Mouse (Mus musculus) myocyte (in vitro differentiated cells): ENCODE results near the gene Hnrnpl.

Source experiments
- MYOD1 ChIP-seq, 3 experiments: IDR thresholded peaks; one replicate each; pipeline ENCODE4 v1.6.1; 2011; ENCODE audit warnings: control low read depth in 2 of 3, low read depth in 2 of 3, mild to moderate bottlenecking in 2 of 3, moderate library complexity in 1 of 3; ENCODE audit not compliant: insufficient read length in 2 of 3, control insufficient read depth in 1 of 3
- TCF3 ChIP-seq: IDR thresholded peaks from one replicate; pipeline ENCODE4 v1.6.1; 2011; ENCODE audit warnings: low read depth, control low read depth; ENCODE audit not compliant: insufficient read length

DNA sequence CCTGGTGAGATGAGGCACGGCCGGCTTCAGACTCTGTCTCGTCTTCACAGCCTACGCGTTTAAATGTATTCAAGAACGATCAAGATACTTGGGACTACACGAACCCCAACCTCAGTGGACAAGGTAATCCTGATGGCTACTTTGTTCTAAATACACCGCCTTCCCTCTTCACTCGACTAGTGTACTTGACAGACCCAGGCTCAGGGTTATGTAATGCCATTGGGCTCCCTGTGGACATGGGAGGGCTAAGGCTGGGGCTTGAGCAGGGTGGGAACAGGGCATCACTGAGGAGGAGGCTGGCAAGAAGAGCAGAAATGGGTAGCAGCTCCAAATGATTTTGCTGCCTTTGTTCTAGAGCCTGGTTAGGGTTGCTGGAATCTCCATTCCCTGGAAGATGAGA is 6.9 kb downstream of the Hnrnpl start:
- TF ChIP-seq MYOD1 (IDR thresholded peaks at IDR 0.05; ENCODE audit: control insufficient read depth in 1 of 3, insufficient read length in 2 of 3, low read depth in 2 of 3): no peak
- no peak for TF ChIP-seq TCF3
